Mouse (Mus musculus) cerebellum, adult 8-10 months (tissue): Measurements from ENCODE around the gene Arid3a.
"Not testable (repeated sequence)": the region's sequence is repeated elsewhere in the genome, so short reads cannot be mapped to it uniquely, and the experiment has no call there.

ENCODE experiments used
- DNase-seq: peaks from one replicate; pipeline ENCODE4 v3.0.0; 2022

Gene Arid3a

GRCm38 (mm10) chr10:79926491-79927323, at the start of gene Arid3a:
Gene Arid3a, plus strand, starts transcription at chr10:79927043.
- DNase-seq: peak; percentile 86

GRCm38 (mm10) chr10:79877174-79877573, 49.7 kb upstream of the Arid3a start:
- no peak for DNase-seq

DNA sequence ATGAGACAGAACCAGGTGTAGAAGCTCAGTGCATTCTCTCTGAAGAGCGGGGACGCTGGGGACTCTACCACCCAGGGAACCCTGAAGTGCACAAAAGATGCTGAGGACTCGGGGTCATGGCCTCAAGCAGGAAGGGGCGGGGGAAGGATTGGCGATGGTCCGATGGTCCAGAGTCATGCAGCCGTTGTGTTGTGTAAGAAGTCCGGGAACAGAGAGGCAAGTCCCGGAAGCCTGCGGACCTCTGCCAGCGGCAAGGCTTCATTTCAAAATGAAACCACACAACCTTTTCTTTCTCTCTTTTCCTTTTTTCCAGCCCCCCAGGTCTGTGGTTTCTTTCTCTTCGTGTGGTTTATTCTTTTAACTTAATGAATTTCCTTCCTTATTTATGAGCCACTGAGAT, 49.1 kb upstream of the Arid3a start:
- no peak for DNase-seq

DNA sequence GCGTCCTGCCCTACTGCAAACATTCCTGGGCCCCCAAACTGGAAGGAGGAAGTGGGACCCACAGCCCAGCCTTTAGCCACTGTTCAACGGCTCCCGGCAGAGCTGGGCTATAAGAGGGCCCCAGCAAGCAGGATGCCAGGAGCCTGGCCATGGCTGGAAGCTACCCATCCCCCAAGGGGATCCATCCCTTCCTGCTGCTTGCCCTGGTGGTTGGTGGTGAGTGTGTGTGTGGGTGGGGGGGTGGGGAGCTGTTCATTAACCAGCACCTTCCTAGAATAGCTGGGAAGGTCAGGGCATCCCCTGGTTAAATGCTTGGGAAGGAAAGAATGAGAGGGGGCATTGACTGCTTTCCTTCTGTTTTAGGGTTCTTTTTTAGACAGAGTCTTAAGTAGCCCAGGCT, 47.3 kb upstream of the Arid3a start:
- no peak for DNase-seq

DNA sequence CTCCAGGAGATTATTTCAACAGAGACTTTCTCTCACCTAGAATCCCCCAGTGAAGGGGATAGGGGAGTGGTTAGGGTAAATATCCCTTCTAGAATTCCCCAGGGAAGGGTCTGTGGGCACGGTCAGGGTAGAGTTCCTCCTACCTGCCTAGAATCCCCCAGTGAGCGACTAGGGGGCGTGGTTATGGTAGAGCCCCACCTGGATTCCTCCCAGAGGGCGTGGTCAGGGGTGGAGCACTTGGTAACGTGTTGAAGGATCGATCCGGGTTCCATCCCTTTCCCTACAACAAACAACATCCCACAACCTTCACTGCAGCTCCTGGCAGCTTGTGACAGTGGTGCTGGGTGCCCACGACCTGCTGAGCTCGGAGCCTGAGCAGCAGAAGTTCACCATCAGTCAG, 46.1 kb upstream of the Arid3a start:
- DNase-seq: no peak

GRCm38 (mm10) chr10:79881981-79882380, 44.9 kb upstream of the Arid3a start:
- no peak for DNase-seq

- DNase-seq: peak; percentile 80
Observed at GRCm38 (mm10) chr10:79883297-79884084, 43.4 kb upstream of the Arid3a start.

GRCm38 (mm10) chr10:79884446-79884845, 42.4 kb upstream of the Arid3a start:
- DNase-seq: no peak

GRCm38 (mm10) chr10:79884938-79885337, 41.9 kb upstream of the Arid3a start:
- not testable (repeated sequence) for DNase-seq

GRCm38 (mm10) chr10:79886054-79886453, 40.8 kb upstream of the Arid3a start, which contains the start of gene Elane:
Gene Elane, plus strand, starts transcription at chr10:79886247.
- DNase-seq: no peak

- DNase-seq: no peak
Observed at GRCm38 (mm10) chr10:79886611-79887010, 40.2 kb upstream of the Arid3a start.

- DNase-seq: no peak
Observed at GRCm38 (mm10) chr10:79889386-79889785, 37.5 kb upstream of the Arid3a start.

DNA sequence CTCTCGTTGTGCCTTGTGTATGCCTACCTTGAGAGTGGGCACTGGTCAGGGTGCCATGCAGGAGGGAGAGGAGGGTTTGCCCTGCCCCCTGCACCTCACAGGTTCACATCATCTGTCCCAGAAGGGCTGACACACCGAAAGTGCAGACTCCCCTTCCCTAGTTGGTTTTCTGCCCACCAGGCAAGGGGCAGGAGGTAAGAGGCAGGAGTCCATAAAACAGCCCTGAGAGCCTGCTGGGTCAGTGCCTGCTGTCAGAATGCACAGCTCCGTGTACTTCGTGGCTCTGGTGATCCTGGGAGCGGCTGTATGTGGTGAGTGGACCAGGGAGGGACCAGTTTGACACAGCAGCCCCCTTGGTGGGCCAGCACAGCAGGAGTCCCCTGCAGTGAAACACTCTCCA, 36.2 kb upstream of the Arid3a start, which contains the start of gene Cfd:
Cfd (plus strand) TSS at position 184 of the 400 bp plus-strand sequence.
- no peak for DNase-seq

DNA sequence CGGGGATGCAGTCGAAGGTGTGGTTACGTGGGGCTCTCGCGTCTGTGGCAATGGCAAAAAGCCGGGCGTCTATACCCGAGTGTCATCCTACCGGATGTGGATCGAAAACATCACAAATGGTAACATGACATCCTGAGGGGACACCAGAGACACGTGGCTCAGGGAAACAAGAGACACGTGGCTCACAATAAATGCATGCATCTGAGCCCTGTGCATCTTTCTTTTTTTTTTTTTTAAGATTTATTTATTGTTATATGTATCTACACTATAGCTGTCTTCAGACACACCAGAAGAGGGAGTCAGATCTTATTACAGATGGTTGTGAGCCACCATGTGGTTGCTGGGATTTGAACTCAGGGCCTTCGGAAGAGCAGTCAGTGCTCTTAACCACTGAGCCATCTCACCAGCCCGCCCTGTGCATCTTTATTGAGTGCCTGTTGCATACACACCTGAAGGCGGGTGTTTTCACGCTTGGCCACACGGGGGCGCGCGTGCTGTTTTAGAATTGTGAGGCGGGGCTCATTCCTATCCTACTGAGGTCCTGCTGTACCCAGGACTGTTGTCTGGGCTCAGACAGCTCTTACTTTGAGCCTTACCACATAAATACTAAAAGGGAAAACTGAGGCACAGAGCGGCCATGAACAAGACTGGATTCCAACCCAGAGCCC, 34.3 kb upstream of the Arid3a start:
- DNase-seq: peak; percentile 81

DNA sequence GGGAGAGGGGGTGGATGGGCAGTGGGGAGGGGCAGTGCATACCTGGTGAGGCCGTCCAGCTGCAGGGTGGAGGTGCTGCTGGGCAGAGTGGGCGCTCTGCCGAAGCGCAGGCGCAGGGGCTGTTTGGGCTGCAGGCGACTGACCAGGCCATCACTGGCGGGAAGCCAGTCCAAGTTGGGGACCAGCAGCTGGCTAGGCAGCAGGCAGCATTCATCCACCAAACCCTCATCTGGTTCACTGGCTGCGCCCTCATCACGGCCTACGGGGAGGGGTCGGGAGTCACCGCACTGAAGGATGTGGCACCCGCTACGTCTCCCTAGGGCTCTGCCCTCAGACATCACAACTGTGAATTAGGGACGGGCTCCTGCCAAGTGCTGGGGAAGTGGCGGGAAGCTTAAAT, 30.5 kb upstream of the Arid3a start:
- no peak for DNase-seq

DNA sequence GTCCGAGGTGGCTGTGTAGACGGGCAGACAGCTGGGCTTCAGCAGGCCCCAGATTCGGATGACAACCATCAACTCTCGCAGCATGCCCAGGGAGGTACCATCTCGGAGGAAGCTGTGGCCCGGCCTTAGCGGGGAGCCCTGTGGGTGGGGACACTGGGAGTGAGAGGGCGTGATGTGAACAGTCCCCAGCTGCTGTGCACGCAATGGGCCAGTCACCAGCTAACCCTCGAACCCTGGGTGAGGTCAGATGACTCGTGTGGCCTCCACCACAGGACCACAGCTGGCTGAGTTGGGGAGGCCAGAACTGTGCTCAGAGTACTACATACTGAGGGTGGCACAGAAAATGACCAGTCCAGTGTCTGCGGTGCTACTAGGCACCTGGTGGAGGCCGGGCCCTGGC, 30.0 kb upstream of the Arid3a start:
- DNase-seq: no peak

- DNase-seq: no peak
Observed at GRCm38 (mm10) chr10:79897316-79898245, 29.3 kb upstream of the Arid3a start.

DNA sequence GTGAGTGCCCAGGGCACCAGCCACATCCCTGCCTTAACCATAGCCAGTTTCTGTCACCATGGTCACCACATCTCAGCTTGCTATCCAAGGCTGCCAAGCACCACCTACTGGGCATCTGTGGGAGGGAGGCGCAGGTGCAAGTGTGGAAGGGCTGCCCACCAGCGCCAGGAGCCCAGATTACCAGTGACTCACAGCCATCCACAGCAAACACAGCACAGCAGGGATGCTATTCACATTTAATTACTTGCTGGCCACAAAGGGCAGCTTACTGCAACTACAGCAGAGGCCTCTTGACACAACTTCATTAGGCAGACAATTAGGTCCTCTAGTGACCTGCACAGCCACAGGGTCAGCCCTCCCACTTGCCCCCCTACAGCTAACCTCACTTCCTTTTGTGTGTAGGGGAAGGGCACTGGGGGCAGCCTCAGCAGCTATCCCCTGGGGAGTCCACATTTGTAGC, 25.9 kb upstream of the Arid3a start:
- DNase-seq: no peak

DNA sequence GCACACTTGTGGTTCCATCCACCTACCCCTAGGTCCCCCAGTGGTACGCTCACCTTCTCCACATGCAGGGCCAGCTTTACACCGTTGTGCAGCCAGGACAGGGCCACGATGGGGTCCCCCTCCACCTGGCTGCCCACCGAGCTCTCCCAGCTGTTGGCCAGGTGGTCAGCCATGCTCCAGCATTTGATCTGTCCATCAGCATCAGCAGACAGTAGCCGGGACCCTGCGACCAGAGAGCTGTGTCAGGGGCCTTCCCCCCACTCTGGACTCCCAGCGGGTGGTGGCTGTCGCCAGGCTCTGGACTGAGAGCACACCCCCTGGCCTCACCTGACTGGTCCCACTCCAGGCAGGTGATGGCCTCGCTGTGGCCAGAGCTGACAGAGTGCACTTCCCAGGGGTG, 20.1 kb upstream of the Arid3a start:
- no peak for DNase-seq

DNA sequence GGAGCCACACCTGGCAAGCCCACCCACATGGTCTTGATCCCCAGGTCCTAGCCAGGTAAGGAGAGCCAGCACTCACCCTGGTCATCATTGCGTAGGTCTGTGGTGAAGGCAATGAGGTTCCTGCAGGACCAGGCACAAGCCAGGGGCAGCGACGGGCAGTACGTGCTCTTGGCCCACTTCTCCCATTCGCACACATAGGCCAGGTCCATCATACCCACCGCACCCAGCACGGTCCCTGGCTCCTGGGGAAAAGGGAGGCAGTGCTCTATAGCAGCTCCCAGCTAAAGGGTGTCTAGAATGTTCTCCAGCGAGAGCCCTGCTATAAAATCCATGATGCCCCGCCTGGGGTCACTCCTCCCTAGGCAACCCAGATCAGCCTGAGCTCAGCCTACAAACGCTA, 19.4 kb upstream of the Arid3a start:
- DNase-seq: no peak

GRCm38 (mm10) chr10:79908167-79909091, 18.4 kb upstream of the Arid3a start, which contains the start of gene Med16:
Gene Med16, minus strand, starts transcription at chr10:79908923.
- peak; percentile 99 for DNase-seq
